Mouse (Mus musculus): ENCODE measurements at regions not wholly inside any gene's neighbourhood (a gene's known extent, or its start where the extent isn't known, plus 50 kb on each side); places are given as distances from the start of the nearest gene placed in this dataset.

GRCm38 (mm10) chr13:112010464-112010863 is 201.7 kb upstream of the Map3k1 start:
- no peak for TF ChIP-seq TAL1 (conservative IDR thresholded peaks at IDR 0.05; ENCODE audit: low read depth, low read length)
- no peak for TF ChIP-seq CTCF (IDR thresholded peaks at IDR 0.05; ENCODE audit: low read depth, low read length)
- no peak for TF ChIP-seq GATA1 (IDR thresholded peaks at IDR 0.05; ENCODE audit: borderline replicate concordance, low read length)
- no peak for TF ChIP-seq POLR2AphosphoS5 (IDR thresholded peaks at IDR 0.05; ENCODE audit: insufficient replicate concordance, low read depth, low read length)
- TF ChIP-seq GATA2 (IDR thresholded peaks at IDR 0.05; ENCODE audit: borderline replicate concordance, low read depth, low read length): no peak

Data from G1E (cell line).